Mouse (Mus musculus) E14TG2a.4 (cell line): ENCODE data around the gene Flrt2.

Source experiments
- CTCF ChIP-seq: conservative IDR thresholded peaks from 2 replicates; pipeline ENCODE4 v1.5.1; 2014; ENCODE audit warnings: low read length
- NANOG ChIP-seq: IDR thresholded peaks from 2 replicates; pipeline ENCODE4 v1.6.1; 2014; ENCODE audit warnings: borderline replicate concordance, low read length, mixed read lengths
- POU5F1 ChIP-seq: IDR thresholded peaks from 2 replicates; pipeline ENCODE4 v1.6.1; 2014; ENCODE audit warnings: low read length, borderline replicate concordance

- TF ChIP-seq CTCF (no peak), NANOG (no peak), POU5F1 (no peak)
These were observed 9.6 kb downstream of the Flrt2 start for GRCm38 (mm10) chr12:95701580-95701979.
